Mouse (Mus musculus): ENCODE measurements around the gene Spsb2.
A peak's percentile ranks its signal among the peaks of the same experiment; 100 is the strongest.

The Spsb2 gene

DNA sequence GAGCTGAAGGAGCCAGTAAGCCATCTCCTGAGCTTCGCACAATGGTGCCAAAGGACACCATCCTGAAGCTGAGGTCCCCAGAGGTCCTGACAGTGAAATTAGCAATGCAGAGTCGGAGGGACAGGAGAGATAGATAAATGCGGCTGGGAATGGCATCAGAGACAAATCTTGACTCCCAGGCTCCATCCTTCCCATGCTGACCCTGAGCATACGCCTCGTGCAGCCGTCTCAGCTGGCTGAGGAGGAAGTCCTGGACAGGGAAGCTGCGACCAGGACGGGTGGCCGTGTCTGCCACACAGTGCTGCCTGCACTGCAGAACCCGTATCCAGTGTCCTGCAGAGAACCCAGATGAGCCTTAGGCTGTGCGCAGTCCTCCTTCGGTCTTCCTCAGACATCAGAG lies 46.2 kb downstream of the Spsb2 start:
- no peak for DNase-seq (ENCODE audit: inconsistent age in 2 of 2, low spot score in 1 of 2)

DNA sequence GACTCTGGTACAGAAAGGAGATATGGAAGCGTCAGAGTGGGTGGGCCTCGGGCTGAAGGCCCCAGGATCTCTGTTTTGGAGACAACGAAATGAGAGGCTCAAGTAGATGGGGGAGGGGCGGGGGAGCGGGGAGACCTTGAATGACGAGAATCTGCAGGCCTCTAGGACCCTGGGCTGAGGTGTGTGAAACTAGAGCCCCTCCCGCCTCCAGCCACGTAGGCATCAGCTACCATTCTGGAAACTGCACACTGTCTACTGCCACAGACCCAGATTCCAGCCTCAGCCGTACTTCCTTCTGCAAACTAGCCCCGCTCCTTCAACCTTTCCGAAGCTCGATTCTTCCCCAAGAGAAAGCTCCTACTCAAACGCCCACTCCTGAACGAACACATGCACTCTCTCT lies 47.9 kb downstream of the Spsb2 start:
- DNase-seq (ENCODE audit: inconsistent age in 2 of 2, low spot score in 1 of 2) = peak in 1 of 2 experiments; percentile 39

DNA sequence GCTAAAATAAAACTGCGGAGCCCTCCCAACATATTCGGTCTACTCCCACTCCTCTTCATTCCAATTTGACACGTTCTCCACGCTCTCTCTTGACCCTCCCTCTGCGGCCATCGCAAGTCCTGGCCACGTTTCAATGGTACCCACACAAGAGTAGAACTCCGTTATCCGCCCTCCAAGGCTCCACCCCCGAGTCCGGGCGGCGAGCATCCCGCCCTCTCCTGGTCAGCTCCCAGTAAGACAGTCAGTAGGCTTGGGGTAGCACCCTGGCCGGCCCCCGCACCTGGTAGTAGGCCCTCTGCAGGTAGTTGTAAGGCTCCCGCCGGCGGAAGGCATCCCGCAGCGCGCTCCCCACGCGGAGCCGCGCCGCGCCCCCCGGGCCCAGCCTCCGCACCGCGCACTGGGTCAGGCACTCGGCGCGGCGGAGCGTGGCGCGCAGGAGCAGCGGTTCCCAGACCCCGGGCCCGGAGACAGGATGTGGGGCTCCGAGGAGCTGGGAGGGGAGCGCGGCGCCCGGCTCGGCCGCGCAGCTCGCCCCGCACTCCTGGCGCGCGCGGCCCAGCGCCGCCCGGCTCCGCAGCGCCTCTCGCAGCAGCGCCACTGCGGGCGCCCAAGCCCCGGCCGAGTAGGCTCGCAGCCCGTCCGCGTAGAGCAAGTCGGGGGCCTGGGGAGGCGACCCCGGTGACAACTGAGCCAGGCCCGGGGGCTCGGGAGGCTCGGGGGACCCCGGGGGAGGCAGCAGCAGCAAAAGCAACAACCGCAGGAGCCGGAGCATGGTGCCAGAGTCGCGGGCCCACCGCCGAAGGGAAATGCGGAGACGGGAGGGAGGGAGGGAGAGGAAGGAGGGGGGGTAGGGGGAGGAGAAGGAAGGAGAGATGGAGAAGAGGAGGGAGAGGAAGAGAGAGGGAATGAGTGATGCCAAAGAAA lies 48.7 kb downstream of the Spsb2 start, which contains the start of gene P3h3:
Gene P3h3 (minus strand): TSS at position 837 of the 924 bp plus-strand sequence.
- DNase-seq (ENCODE audit: inconsistent age in 2 of 2, low spot score in 1 of 2) = peak; percentile 83 to 92

DNA sequence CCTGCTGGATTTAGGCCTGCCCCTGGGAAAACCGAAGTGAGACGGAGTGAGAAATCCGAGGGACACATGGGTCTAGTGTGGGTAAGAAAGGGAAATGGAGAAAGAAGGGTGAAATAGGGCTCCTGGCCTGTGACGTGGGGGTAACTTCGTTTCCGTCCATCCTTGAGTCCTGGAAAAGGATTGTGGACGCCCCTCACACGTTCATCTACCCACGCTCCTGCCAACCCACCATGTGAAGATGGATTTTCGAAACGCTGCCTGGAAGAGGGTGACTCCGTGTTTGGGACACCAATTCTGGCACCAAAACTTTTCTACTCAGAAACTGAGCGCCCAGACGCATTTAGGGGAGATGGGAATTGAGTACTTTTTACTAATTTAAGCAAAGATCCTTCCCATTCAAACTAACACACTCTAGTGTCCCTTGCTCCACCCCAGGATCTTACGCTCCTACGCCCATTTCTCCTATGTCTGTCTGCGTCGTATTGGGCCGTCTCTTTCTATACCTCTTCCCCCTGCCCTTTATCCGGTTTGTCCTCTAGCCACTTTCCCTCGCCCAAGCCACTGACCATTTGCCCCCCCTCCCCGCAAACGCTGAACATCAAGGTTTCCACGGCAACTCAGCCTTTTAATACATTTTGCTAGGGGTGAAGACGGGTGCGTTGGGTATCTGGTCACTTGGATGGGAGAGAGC lies 49.5 kb downstream of the Spsb2 start:
- no peak for DNase-seq (ENCODE audit: inconsistent age in 2 of 2, low spot score in 1 of 2)

DNA sequence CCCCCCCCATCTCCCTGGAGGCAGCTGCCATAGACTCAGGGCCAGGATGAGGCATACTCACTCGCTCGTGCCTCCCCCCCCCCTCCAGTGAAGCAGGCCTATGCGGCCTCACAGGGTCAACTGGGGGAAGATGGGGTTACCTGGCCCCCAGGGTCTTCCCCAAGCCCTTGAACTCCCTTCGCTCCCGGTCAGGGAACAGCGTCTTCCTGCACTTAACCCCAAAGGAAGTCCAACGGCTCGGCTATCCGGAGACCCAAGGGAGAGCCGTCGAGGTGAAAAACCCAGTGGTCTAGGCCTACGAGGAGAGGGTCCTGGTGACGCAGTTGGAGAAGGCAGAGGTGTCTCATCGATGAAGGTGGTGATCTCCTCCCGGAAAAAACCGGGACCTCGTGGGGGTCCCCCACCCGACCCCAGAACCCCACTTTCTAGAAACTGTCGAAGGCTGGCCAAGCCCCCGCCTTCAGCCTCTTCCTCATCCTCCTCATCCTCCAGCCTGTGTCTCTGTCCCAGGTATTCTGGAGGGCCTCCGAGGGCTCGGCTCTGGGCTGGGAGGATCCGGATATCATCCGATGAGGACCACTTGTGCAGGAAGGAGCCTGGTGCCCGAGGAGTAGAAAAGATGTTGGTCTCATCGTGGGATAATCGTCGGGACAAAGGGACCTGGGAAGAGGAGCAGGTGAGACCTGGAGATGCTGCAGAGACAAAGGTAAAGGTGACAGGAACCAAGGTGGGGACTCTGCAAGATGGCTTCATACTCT lies 50.3 kb downstream of the Spsb2 start:
- DNase-seq (ENCODE audit: inconsistent age in 2 of 2, low spot score in 1 of 2) = peak in 1 of 2 experiments; percentile 33

DNA sequence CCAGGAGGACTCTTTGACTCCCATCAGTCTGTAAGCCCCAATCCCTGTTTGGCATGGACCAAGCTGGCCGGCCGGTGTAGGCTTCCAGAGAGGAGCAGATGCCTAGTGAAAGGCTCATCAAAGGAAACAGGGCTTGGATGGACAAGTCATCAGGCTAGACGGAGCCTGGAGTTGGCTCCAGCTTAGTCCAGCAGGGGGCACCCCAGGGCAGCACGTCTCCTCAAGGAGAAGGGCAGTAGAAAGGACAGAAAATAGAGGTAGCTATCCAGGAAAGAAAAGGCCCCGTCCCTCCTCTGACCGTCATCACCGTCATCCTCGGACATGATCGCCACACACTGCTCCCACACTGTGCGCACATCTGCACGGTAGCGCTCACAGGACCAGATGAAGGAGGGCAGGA lies 51.3 kb downstream of the Spsb2 start:
- DNase-seq (ENCODE audit: inconsistent age in 2 of 2, low spot score in 1 of 2) = peak; percentile 84 to 96
